ENCODE assay signal across 7 mouse cellular contexts in genomic region chr4:99640619-99641018, GRCm38 (mm10). TPM values are rescaled to one million over a fixed set of nuclear protein-coding genes. Genes with fewer than 3 reads are reported as not detected.
A peak's percentile ranks its signal among the peaks of the same experiment; 100 is the strongest.
DNase-seq lines count a peak whose midpoint lies in the region.
"Not testable (repeated sequence)": the region's sequence is repeated elsewhere in the genome, so short reads cannot be mapped to it uniquely, and the experiment has no call there.
"Had no signal": no experiment of that assay in that cellular context is flagged by ENCODE, and none has a peak within 500 bp of the region (broad histone marks: within the 10 kb centered on the region; RNA-seq: fewer than 3 reads in every experiment).

No protein-coding gene starts in this region.

- peak overlapping the region; percentile 25; the same call in 1 of the 2 replicates for H3K9ac ChIP-seq in ES-E14 (ENCODE audit: insufficient read depth, low read depth, low read length, poor library complexity, severe bottlenecking)

- peak; percentile 70 for DNase-seq in ES-CJ7 (ENCODE audit: low read depth, low spot score)
- not testable (repeated sequence) for DNase-seq in ES-E14 (ENCODE audit: low read depth, low spot score)
- DNase-seq in ZHBTc4 (ENCODE audit: low read depth, low spot score): peak; percentile 69
- peak; percentile 53 for DNase-seq in heart, adult 11 months

- peak overlapping the region; percentile 61 for H3K27ac ChIP-seq in ES-E14 (ENCODE audit: insufficient read depth, low read depth, low read length, poor library complexity, severe bottlenecking)

- not testable (repeated sequence) for H3K36me3 ChIP-seq in ES-E14 (ENCODE audit: control insufficient read depth, insufficient read depth, low read length, poor library complexity, severe bottlenecking)

- H3K4me1 ChIP-seq in ES-E14 (ENCODE audit: control insufficient read depth in 2 of 2, insufficient read depth in 2 of 2, low read length in 2 of 2, poor library complexity in 1 of 2): peaks cover 5 to 29% of the 10 kb centered on the region in 2 experiments

- in situ Hi-C loops in ES-E14 (cut with MboI; ENCODE audit: low sequenced_read_pairs in 2 of 2, unreplicated experiment in 2 of 2): not testable (repeated sequence)

- not testable (repeated sequence) for H3K9me3 ChIP-seq in ES-E14 (ENCODE audit: control insufficient read depth, insufficient read depth, low read depth, low read length)

- H3K4me3 ChIP-seq in ES-E14 (ENCODE audit: insufficient read depth in 1 of 2, low read depth in 1 of 2, low read length in 2 of 2, poor library complexity in 1 of 2, severe bottlenecking in 1 of 2): not testable (repeated sequence)

RNA-seq across cellular contexts. Expression of gene Foxd3, which starts 15.5 kb away (rescaled TPM):
- 26.1 and 34.7 TPM in 2 replicates for total RNA-seq in ES-E14 (2012; rRNA removed)
- total RNA-seq: CH12.LX, G1E, MEL had no signal
